Mouse (Mus musculus) left cerebral cortex, adult 2 months (tissue): ENCODE data around the gene Cdc14a. TPM values are rescaled to one million over a fixed set of nuclear protein-coding genes. Genes with fewer than 3 reads are reported as not detected.

Source experiments
- DNase-seq, 2 experiments: peaks; one replicate each; pipeline ENCODE4 v3.0.0; 2021 to 2022; ENCODE audit warnings: low spot score in 2 of 2, mixed read lengths in 1 of 2; ENCODE audit errors: extremely low spot score in 1 of 2
- H3K27ac ChIP-seq: fragments of 200-600 bp; 2 replicates; pipeline ENCODE4 v1.8.1; 2022
- H3K4me3 ChIP-seq: fragments of 200-600 bp; 2 replicates; pipeline ENCODE4 v1.8.1; 2022
- CTCF ChIP-seq: fragments of 200-600 bp; IDR thresholded peaks from 2 replicates; pipeline ENCODE4 v1.8.1; 2022; ENCODE audit warnings: antibody characterized with exemption, mild to moderate bottlenecking, moderate library complexity
- intact Hi-C: fragments of 180-260 bp; cut with DNase I; formaldehyde crosslinking; loops from one replicate; pipeline ENCODE4 v1.15.1; 2025
- long read RNA-seq, 2 experiments: library from polyadenylated mRNA; stranded (forward); transcript quantifications; one replicate each; pipeline ENCODE4 v2.0.0; 2021; ENCODE audit warnings: borderline mapping rate in 2 of 2
- total RNA-seq, 2 experiments: library from RNA; stranded (reverse); gene quantifications; 2 replicates each; pipeline ENCODE4 v1.2.3; 2021

Gene Cdc14a
- total RNA-seq: 1 to 10 TPM; 2.6 to 4.5 TPM
- long read RNA-seq, experiment 1, full-length matches to known transcripts: 1 of 3 reads
- long read RNA-seq, experiment 1, partial matches to known transcripts: 1 of 3 reads
- long read RNA-seq, experiment 1, other reads (novel, unspliced or antisense): 1 of 3 reads
- long read RNA-seq, experiment 2, full-length matches to known transcripts: 4 of 5 reads
- long read RNA-seq, experiment 2, partial matches to known transcripts: 0 of 5 reads
- long read RNA-seq, experiment 2, other reads (novel, unspliced or antisense): 1 of 5 reads

DNA sequence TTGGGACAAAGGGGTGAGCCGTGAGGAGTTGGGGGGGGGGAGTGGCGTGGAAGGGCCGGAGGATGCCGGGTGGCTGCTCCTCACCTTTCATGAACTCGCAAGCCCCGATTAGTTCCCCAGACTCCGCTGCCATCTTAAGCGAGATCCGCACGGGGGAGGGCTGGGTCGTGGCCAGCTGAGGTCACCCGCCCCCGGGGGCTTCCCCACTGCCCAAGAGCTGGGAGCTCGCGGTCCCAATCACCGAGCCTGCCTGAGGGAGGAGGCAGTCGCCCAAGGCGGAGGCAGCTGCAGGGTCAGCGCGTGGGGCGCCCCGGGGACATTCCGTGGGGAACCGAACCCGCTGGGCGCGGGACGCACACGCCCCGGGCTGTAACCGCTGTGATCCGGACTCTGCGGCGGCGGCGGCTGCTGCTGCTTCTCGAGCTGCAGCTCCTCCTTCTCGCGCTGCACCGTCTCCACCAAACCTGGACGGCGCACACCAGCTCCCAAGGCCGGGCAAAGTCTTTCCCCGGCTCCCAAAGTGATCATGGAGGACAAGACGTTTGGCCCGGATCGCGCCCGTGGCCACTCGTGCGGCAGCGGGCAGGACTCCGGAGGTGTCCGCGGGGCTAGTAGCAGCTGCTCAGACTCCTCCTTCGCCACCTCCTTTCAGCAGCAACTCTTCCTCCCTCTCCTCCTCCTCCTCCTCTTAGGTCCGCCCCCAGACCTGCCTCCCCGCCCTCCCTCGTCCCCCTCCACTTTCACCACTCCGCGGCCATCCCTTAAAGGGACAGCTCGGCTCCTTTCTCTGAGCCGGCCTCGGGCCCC is at the start of gene Cdc14a:
TSS of gene Cdc14a (minus strand) at position 680 of the 807 bp plus-strand sequence.
- peak; percentile 52 to 59 for DNase-seq
- Histone ChIP-seq H3K27ac (peak within 1 kb of the TSS; percentile 47), H3K4me3 (peak within 1 kb of the TSS; percentile 76)
- intact Hi-C loops: loop anchor here (5.0 to 10.0 kb wide), 3 partner anchors 84 to 539 kb away; partner anchors contain the start of genes Dph5 and Rtca
- no peak for TF ChIP-seq CTCF

DNA sequence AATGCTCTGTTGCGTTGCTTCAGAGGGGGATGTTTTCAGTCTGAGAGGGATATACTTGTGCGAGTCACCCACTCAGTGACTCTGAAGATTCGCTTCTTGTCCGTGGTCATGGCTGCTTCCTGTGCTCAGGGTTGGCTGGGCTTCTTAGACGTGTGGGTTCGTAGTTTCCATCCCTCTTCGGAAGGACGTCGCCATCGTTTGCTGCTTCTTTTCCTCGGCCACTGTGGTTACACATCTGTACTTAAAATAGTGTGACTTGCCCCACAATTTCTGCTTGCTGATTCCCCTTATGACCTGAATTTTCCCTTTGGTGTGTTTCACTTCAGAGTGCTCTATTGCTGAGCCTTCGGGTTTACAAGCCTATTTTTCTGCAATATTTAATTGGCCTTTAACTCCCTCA is 41.9 kb upstream of the Cdc14a start:
- H3K27ac ChIP-seq: no peak overlapping the region
- H3K4me3 ChIP-seq: no peak overlapping the region
- intact Hi-C loops: no loop called here
- no peak for TF ChIP-seq CTCF
- no peak for DNase-seq

DNA sequence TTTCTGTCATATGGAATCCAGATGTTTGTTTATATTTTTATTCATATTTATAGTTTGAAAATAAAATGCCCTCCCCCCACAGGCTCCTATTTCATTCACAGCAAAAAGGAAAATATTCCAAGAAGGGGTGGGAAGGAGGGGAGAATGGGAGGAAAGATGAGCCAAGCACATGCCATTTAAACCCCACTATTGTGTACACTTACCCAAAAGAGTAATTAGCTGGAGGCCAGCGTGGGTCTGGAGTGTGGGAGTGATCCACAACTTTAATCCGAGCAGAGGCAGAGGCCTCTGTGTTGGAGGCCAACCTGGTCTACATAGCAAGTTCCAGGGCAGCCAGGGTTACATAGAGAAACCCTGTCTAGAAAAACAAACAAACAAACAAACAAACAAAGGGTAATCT is 40.5 kb upstream of the Cdc14a start:
- no peak for TF ChIP-seq CTCF

DNA sequence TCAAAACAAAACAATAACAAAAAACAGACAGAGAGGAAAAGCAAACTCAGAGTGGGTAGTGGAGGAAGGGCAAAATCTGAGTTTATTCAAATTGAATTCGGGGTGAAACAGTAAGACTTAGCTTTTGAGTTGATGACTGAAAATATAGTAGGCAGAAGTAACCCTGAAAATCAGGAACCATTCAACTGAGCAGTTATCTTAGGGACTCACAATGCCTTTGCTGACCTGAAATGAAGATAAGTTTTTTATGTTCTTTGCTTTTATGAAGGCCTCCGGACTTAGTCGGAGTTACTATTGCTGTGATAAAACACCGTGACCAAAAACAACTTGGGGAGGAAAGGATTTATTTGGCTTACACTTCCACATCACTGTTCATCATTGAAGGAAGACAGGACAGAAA is 37.2 kb upstream of the Cdc14a start:
- Histone ChIP-seq H3K4me3 (no peak overlapping the region), H3K27ac (no peak overlapping the region)
- TF ChIP-seq CTCF: no peak
- DNase-seq: no peak
- intact Hi-C loops: no loop called here

More for the DNA sequence above, 40.5 kb upstream of the Cdc14a start:
- DNase-seq: no peak
- intact Hi-C loops: no loop called here
- H3K4me3 ChIP-seq: no peak overlapping the region
- no peak overlapping the region for H3K27ac ChIP-seq

DNA sequence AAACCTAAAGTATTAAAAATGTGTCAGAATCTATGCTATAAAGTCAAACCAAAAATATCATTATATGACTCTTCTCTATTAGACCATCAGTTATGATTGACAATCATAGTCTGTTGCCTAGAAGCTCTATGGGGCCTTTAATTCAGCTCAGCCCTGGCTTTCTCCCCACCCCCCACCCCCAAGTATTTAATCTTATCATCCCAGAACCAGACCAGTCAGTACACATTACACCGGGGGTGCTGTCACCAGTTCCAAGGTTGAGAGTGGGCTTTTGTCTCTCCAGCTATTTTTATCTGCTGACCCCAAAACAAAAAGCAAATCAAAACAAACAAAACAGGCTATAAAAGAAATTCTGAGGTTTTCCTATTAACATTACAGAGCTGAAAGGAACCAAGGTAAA is 30.7 kb upstream of the Cdc14a start:
- DNase-seq: no peak
- no peak for TF ChIP-seq CTCF
- H3K4me3 ChIP-seq: no peak overlapping the region
- H3K27ac ChIP-seq: no peak overlapping the region
- intact Hi-C loops: no loop called here

DNA sequence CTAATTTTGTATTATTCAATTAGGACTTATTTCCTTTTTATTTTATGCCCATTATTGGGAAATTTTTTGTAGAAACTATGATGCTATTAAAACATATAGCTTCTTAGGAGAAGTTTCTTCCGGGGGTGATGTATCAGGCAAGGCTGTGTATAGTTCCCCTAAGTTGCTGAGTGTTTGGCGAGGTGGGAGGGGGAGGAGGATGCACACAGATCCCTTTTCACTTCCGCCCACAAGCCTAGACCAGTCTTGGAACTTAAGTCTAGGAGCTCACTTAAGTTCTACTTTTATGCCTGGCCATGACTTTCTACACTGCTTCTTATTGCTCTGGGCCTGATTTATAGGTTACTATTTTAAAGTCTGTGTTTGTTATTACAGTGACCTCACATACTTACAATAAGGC is 26.9 kb upstream of the Cdc14a start:
- intact Hi-C loops: no loop called here
- no peak for DNase-seq
- Histone ChIP-seq H3K4me3 (no peak overlapping the region), H3K27ac (no peak overlapping the region)
- TF ChIP-seq CTCF: no peak

DNA sequence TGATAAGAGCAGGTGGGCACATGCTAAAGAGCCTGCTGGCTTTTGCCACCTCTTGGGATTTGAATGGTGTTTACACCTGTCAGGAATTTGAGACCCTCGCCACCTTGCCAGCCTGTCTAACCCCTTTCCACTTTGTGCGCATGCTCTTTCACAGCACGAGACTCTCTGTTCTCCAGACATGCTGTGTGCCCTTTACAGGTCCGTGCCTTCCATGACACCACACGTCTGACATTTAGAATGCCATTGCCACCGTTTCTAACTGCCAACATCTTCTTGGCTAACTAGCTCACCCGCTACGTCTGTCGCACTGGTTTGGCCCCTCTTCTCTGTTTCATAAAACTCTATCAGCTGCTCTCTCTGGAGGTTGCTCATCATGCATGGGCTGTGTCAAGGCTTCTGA is 20.5 kb upstream of the Cdc14a start:
- DNase-seq: no peak
- no peak for TF ChIP-seq CTCF
- Histone ChIP-seq H3K4me3 (no peak overlapping the region), H3K27ac (no peak overlapping the region)
- intact Hi-C loops: no loop called here

DNA sequence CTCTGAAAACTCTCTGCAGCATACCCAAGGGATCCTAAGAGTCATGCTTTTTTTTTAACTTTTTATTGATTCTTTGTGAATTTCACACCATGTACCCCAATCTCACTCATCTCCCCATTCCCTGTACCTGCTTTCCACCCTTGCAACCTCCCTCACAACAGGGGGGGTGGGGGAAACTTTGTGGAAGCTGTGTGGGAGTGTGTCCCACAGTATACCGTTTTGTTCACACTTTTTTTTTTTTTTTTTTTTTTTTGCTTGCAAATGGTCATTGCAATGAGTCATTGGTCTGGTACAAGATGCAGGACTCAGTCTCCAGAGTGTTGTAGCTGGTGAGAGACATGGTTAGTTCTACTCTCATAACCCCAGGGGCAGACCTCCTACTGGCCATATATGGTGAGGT is 19.0 kb upstream of the Cdc14a start:
- no peak overlapping the region for H3K4me3 ChIP-seq
- H3K27ac ChIP-seq: no peak overlapping the region
- DNase-seq: no peak
- intact Hi-C loops: no loop called here
- TF ChIP-seq CTCF: no peak

DNA sequence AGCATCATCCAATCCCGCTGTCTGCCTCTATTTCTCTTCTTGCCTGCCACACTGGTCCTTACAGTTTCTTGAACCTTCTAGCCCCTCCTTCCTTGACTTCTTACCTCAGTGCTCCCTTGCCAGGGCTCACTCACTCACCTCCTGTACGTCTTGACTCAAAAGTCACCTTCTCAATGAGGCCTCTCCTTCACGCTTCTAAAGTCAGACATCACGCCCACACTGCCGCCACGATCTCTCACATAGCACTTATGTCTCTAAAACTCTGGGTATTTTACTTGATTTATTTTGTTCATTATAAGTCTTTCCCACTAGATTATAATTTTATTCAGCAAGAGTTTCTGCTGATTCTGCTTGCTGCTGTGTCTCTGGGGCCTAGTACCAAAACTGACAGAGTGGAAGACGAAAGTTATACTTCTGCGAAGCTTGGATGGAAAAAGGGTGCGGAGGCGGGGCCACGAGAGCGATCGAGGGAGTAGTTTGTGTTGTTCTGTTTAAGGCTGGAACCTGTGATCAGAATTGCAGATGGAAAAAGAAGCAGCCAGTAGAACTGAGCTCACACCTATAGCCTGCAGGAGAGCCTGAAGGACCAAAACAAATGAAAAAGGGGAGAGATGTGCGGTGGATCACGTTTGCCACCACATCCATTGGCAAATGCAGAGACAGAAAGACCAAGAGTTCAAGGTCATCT is 17.8 kb upstream of the Cdc14a start:
- H3K4me3 ChIP-seq: no peak overlapping the region
- no peak overlapping the region for H3K27ac ChIP-seq
- no peak for DNase-seq
- TF ChIP-seq CTCF: no peak
- intact Hi-C loops: no loop called here

DNA sequence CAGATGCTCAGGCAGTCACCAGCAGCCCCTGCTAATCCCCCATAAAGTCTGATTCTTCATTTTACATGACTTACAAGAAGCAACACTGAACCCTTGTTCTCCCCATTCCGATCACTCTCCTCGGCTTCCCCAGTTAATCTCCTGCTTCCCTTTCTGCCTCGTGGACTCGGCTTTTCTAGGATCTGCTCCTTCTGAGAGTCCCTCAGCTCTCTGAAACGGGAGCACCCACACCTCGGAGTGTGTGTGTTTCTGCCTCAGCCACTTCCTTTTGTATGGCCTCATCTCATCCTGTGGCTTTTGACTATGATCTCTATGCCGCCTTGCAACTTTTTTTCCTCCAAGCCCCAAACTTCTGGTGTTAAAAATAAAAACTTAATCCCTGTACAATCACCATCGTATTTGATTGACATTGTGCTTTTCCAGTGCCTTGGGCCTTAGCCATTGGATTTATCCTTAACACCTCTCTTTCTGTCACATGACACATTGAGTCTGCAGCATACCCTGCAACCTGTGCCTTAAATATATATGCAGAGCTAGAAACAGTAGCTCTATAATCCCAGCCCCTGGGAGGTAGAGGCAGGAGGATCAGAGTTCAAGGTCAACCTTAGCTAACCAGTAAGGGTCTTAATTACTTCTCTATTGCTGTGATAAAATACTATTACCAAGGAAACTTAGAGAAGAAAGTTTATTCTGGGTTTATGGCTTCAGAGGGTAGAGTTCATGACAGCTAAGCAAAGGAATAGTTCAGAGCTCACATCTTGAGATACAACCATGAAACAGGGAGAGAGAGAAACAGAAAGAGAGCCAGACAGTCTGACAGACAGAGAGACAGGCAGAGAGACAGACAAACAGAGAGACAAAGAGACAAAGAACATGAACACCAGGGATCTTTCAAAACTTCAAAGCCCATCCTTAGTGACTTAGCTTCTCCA is 16.5 kb upstream of the Cdc14a start:
- no peak overlapping the region for H3K4me3 ChIP-seq
- TF ChIP-seq CTCF: no peak
- intact Hi-C loops: no loop called here
- H3K27ac ChIP-seq: no peak overlapping the region
- no peak for DNase-seq
